Mouse (Mus musculus): ENCODE results near the gene Aaas. TPM values are rescaled to one million over a fixed set of nuclear protein-coding genes. Genes with fewer than 3 reads are reported as not detected.
A peak's percentile ranks its signal among the peaks of the same experiment; 100 is the strongest.

Gene Aaas
- polyA plus RNA-seq, 1 experiment from 2014 or later = 41.7 TPM

GRCm38 (mm10) chr15:102356501-102357325 lies 6.1 kb upstream of the Aaas start:
- no peaks in the 10 kb centered on the region for H3K36me3 ChIP-seq (replicated peaks)
- H3K9ac ChIP-seq = no peak overlapping the region
- H3K4me2 ChIP-seq = peak overlapping the region; percentile 79
- H3K27me3 ChIP-seq = peaks cover 91% of the 10 kb centered on the region
- 33% methylated on average over 16 of the region's 16 CpGs for WGBS (ENCODE audit: insufficient replicate concordance)
- H3K4me3 ChIP-seq (replicated peaks) = no peak overlapping the region
- H3K27ac ChIP-seq (replicated peaks) = no peak overlapping the region
- H3K9me3 ChIP-seq (replicated peaks) = no peaks in the 10 kb centered on the region
- H3K4me1 ChIP-seq (replicated peaks) = peaks cover 22% of the 10 kb centered on the region
- ATAC-seq (ENCODE audit: insufficient read depth) = no peak

GRCm38 (mm10) chr15:102355871-102356441 lies 5.4 kb upstream of the Aaas start:
- no peak for ATAC-seq (ENCODE audit: insufficient read depth)
- 1% methylated on average over 37 of the region's 38 CpGs for WGBS (ENCODE audit: insufficient replicate concordance)
- H3K27ac ChIP-seq (replicated peaks) = no peak overlapping the region
- H3K9me3 ChIP-seq (replicated peaks) = no peaks in the 10 kb centered on the region
- no peaks in the 10 kb centered on the region for H3K36me3 ChIP-seq (replicated peaks)
- peak overlapping the region; percentile 51 for H3K4me3 ChIP-seq (replicated peaks)
- peak overlapping the region; percentile 79 for H3K4me2 ChIP-seq
- H3K27me3 ChIP-seq = peaks cover 85% of the 10 kb centered on the region
- peaks cover 26% of the 10 kb centered on the region for H3K4me1 ChIP-seq (replicated peaks)
- peak overlapping the region; percentile 27; the same call in 1 of the 2 replicates for H3K9ac ChIP-seq

GRCm38 (mm10) chr15:102355134-102355870 lies 4.7 kb upstream of the Aaas start:
- peaks cover 79% of the 10 kb centered on the region for H3K27me3 ChIP-seq

GRCm38 (mm10) chr15:102353986-102354385 lies 3.4 kb upstream of the Aaas start:
- no peak overlapping the region for H3K4me3 ChIP-seq (replicated peaks)
- no peak overlapping the region for H3K4me2 ChIP-seq
- ATAC-seq (ENCODE audit: insufficient read depth) = no peak
- peaks cover 66% of the 10 kb centered on the region for H3K27me3 ChIP-seq
- H3K9me3 ChIP-seq (replicated peaks) = no peaks in the 10 kb centered on the region
- H3K36me3 ChIP-seq (replicated peaks) = no peaks in the 10 kb centered on the region
- H3K4me1 ChIP-seq (replicated peaks) = peaks cover 38% of the 10 kb centered on the region
- 63% methylated on average over 2 of the region's 2 CpGs for WGBS (ENCODE audit: insufficient replicate concordance)
- no peak overlapping the region for H3K9ac ChIP-seq
- no peak overlapping the region for H3K27ac ChIP-seq (replicated peaks)

More at GRCm38 (mm10) chr15:102355134-102355870, 4.7 kb upstream of the Aaas start:
- peak overlapping the region; percentile 79 for H3K4me2 ChIP-seq
- no peaks in the 10 kb centered on the region for H3K36me3 ChIP-seq (replicated peaks)
- H3K9me3 ChIP-seq (replicated peaks) = no peaks in the 10 kb centered on the region
- ATAC-seq (ENCODE audit: insufficient read depth) = no peak
- H3K4me3 ChIP-seq (replicated peaks) = peak overlapping the region; percentile 51
- peak overlapping the region; percentile 27; the same call in 1 of the 2 replicates for H3K9ac ChIP-seq
- H3K4me1 ChIP-seq (replicated peaks) = peaks cover 27% of the 10 kb centered on the region
- H3K27ac ChIP-seq (replicated peaks) = no peak overlapping the region
- WGBS (ENCODE audit: insufficient replicate concordance) = under 1% methylated on average over 49 of the region's 49 CpGs

GRCm38 (mm10) chr15:102352177-102352576 lies 1.6 kb upstream of the Aaas start:
- Histone ChIP-seq H3K4me1 (replicated peaks) (peaks cover 34% of the 10 kb centered on the region), H3K27me3 (peaks cover 47% of the 10 kb centered on the region), H3K4me2 (no peak overlapping the region), H3K9ac (no peak overlapping the region), H3K9me3 (replicated peaks) (no peaks in the 10 kb centered on the region), H3K36me3 (replicated peaks) (peaks cover 9% of the 10 kb centered on the region; the same call in 1 of the 2 replicates), H3K4me3 (replicated peaks) (no peak overlapping the region), H3K27ac (replicated peaks) (no peak overlapping the region)
- no peak for ATAC-seq (ENCODE audit: insufficient read depth)
- 53% methylated on average over 2 of the region's 2 CpGs for WGBS (ENCODE audit: insufficient replicate concordance)

GRCm38 (mm10) chr15:102350942-102351291 lies 346 bp upstream of the Aaas start:
- no peaks in the 10 kb centered on the region for H3K9me3 ChIP-seq (replicated peaks)
- peaks cover 35% of the 10 kb centered on the region for H3K27me3 ChIP-seq
- H3K9ac ChIP-seq = peak overlapping the region; percentile 82
- 7% methylated on average over 11 of the region's 11 CpGs for WGBS (ENCODE audit: insufficient replicate concordance)
- H3K4me3 ChIP-seq (replicated peaks) = peak overlapping the region; percentile 85
- H3K4me1 ChIP-seq (replicated peaks) = peaks cover 30% of the 10 kb centered on the region
- peak overlapping the region; percentile 71 for H3K27ac ChIP-seq (replicated peaks)
- peak; percentile 32 for ATAC-seq (ENCODE audit: insufficient read depth)
- peaks cover 21% of the 10 kb centered on the region for H3K36me3 ChIP-seq (replicated peaks)
- H3K4me2 ChIP-seq = peak overlapping the region; percentile 71

GRCm38 (mm10) chr15:102346444-102346843 lies 4.1 kb downstream of the Aaas start:
- 72% methylated on average over 4 of the region's 4 CpGs for WGBS (ENCODE audit: insufficient replicate concordance)
- no peak for ATAC-seq (ENCODE audit: insufficient read depth)
- no peaks in the 10 kb centered on the region for H3K27me3 ChIP-seq
- H3K9ac ChIP-seq = no peak overlapping the region
- H3K36me3 ChIP-seq (replicated peaks) = peaks cover 58% of the 10 kb centered on the region
- H3K4me3 ChIP-seq (replicated peaks) = no peak overlapping the region
- no peak overlapping the region for H3K27ac ChIP-seq (replicated peaks)
- no peaks in the 10 kb centered on the region for H3K9me3 ChIP-seq (replicated peaks)
- peaks cover 18% of the 10 kb centered on the region for H3K4me1 ChIP-seq (replicated peaks)
- no peak overlapping the region for H3K4me2 ChIP-seq

GRCm38 (mm10) chr15:102344490-102344889 lies 6.1 kb downstream of the Aaas start:
- WGBS (ENCODE audit: insufficient replicate concordance) = 82% methylated on average over 3 of the region's 3 CpGs
- H3K9me3 ChIP-seq (replicated peaks) = no peaks in the 10 kb centered on the region
- no peak for ATAC-seq (ENCODE audit: insufficient read depth)
- H3K36me3 ChIP-seq (replicated peaks) = peaks cover 70% of the 10 kb centered on the region
- H3K27me3 ChIP-seq = no peaks in the 10 kb centered on the region
- H3K9ac ChIP-seq = no peak overlapping the region
- peaks cover 6% of the 10 kb centered on the region; the same call in 1 of the 2 replicates for H3K4me1 ChIP-seq (replicated peaks)
- no peak overlapping the region for H3K4me3 ChIP-seq (replicated peaks)
- no peak overlapping the region for H3K4me2 ChIP-seq
- H3K27ac ChIP-seq (replicated peaks) = no peak overlapping the region

- no peak overlapping the region for H3K4me3 ChIP-seq (replicated peaks)
- no peak for ATAC-seq (ENCODE audit: insufficient read depth)
- no peaks in the 10 kb centered on the region for H3K27me3 ChIP-seq
- H3K27ac ChIP-seq (replicated peaks) = no peak overlapping the region
- 14% methylated on average over 1 of the region's 1 CpGs for WGBS (ENCODE audit: insufficient replicate concordance)
- H3K4me1 ChIP-seq (replicated peaks) = no peaks in the 10 kb centered on the region
- H3K9ac ChIP-seq = no peak overlapping the region
- H3K36me3 ChIP-seq (replicated peaks) = peaks cover 85% of the 10 kb centered on the region
- no peaks in the 10 kb centered on the region for H3K9me3 ChIP-seq (replicated peaks)
- no peak overlapping the region for H3K4me2 ChIP-seq
These were observed 9.0 kb downstream of the Aaas start for GRCm38 (mm10) chr15:102341580-102341979.

- H3K27ac ChIP-seq (replicated peaks) = no peak overlapping the region
- ATAC-seq (ENCODE audit: insufficient read depth) = no peak
- WGBS (ENCODE audit: insufficient replicate concordance) = 58% methylated on average over 5 of the region's 5 CpGs
- peaks cover 84% of the 10 kb centered on the region for H3K36me3 ChIP-seq (replicated peaks)
- no peak overlapping the region for H3K4me3 ChIP-seq (replicated peaks)
- no peaks in the 10 kb centered on the region for H3K9me3 ChIP-seq (replicated peaks)
- H3K4me2 ChIP-seq = no peak overlapping the region
- H3K4me1 ChIP-seq (replicated peaks) = no peaks in the 10 kb centered on the region
- no peaks in the 10 kb centered on the region for H3K27me3 ChIP-seq
- H3K9ac ChIP-seq = no peak overlapping the region
These were observed 11.0 kb downstream of the Aaas start for GRCm38 (mm10) chr15:102339612-102340011.

- Histone ChIP-seq H3K4me1 (replicated peaks) (peaks cover 18% of the 10 kb centered on the region), H3K9ac (no peak overlapping the region), H3K4me3 (replicated peaks) (no peak overlapping the region), H3K36me3 (replicated peaks) (peaks cover 85% of the 10 kb centered on the region), H3K27ac (replicated peaks) (no peak overlapping the region), H3K4me2 (no peak overlapping the region), H3K27me3 (no peaks in the 10 kb centered on the region), H3K9me3 (replicated peaks) (no peaks in the 10 kb centered on the region)
- 73% methylated on average over 4 of the region's 4 CpGs for WGBS (ENCODE audit: insufficient replicate concordance)
- no peak for ATAC-seq (ENCODE audit: insufficient read depth)
These were observed 13.6 kb downstream of the Aaas start for GRCm38 (mm10) chr15:102336946-102337345.

Measured in liver, embryonic 15.5 days (tissue).